Mouse (Mus musculus): Measurements from ENCODE around the gene Spata31d1b.
"Not testable (repeated sequence)": the region's sequence is repeated elsewhere in the genome, so short reads cannot be mapped to it uniquely, and the experiment has no call there.

The Spata31d1b gene

DNA sequence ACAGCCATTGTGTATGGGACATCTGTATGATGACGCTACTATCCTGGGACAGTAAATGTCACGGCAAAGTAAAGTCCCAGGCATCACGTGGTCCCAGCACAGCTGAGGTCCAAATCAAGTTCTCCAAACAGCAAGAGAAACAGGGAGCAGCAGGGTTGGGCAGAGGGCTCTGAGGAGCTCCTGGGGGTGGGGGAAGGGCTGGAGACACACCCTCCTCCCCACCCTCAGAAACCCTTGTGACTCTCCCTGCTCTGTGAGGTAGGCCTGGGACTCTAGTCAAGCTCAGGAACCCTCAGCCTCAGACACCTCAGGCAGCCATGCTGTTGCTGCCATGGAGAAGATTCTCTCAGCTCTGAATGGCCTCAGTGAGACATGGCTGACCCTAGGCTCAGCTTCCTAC is at the start of gene Spata31d1b:
Spata31d1b (plus strand) TSS at position 301 of the 400 bp plus-strand sequence.
- not testable (repeated sequence) for DNase-seq (ENCODE audit: low spot score)

GRCm38 (mm10) chr13:59663939-59664712 is 48.0 kb upstream of the Spata31d1b start:
- DNase-seq (ENCODE audit: low spot score) = no peak

DNA sequence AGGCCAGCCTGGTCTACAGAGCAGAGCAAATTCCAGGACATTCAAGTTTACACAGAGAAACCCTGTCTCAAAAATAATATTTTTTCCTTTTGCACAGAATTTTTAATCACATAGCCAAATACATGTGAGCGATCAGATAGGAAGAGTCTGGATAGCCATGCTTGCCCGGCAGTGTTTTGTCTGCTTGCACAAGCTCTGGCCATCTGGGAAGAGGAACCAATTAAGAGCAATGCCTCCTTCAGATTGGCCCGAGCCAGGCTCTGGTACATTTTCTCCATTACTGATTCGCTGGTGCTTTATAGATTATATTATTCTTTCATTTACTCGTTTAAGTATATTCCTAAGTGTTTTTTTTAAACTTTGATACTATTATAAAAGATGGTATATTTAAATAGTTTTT is 44.3 kb upstream of the Spata31d1b start:
- DNase-seq (ENCODE audit: low spot score) = no peak

DNA sequence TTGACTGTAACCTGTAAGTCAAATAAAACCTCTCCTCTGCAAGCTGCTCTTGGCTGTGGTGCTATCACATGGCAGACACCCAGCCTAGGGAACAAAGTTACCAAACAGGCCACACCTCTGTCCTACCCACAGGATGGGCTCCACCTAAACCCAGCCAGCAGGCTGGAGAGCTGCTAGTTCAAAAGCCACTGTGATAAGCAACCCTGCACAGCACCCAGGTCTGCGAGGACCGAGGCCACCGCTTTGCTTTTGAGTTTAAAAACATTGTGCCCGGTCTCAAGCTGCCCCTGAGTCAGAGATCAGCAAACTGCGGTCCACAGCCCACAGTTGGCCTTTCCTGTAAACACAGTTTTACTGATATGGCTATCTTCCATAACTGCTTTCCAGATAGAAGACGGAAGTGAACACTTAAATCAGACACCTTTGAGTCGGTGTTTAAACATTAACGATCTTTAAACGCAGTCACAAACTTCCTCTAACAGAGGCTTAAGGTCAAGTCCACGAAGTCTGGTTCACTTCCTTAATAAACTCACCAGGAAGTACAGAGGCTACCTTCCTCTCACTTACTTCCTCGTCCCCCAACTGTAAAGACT is 43.5 kb upstream of the Spata31d1b start:
- peak; percentile 33 for DNase-seq (ENCODE audit: low spot score)

DNA sequence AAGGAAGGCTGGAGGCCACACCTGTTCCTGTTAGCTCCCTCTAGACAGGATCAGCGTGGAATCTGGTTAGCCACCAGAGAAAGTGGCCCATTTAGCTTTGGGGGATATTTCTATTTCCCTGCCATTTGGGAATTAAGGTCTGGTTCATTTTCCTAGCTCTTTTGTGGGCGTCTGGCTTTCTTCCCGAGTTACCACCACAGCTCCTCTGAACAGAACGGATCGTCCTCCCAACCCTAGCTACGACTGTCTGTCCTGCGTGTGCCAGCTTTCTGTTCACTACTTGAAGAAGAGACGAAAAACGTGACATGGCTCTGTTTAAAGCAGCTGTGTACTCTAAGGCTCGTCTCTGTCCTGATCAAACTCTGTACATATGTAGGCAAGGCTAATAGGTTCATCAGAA is 42.1 kb upstream of the Spata31d1b start:
- DNase-seq (ENCODE audit: low spot score) = no peak

DNA sequence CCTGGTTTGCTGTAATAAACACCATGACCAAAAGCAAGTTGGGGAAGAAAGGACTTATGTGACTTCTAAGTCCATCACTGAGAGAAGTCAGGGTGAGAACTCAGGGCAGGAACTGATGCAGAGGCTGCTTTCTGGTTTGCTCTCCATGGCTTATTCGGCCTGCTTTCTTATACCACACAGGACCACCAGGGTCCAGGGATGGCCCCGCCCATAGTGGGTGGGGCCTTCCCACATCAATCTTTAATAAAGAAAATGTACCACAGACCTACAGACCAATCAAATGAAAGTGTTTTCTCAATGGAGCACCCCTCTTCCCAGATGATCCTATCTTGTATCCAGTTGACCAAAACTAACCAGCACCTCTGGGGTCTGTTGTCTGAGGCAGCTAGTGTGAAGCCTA is 40.6 kb upstream of the Spata31d1b start:
- DNase-seq (ENCODE audit: low spot score) = no peak

DNA sequence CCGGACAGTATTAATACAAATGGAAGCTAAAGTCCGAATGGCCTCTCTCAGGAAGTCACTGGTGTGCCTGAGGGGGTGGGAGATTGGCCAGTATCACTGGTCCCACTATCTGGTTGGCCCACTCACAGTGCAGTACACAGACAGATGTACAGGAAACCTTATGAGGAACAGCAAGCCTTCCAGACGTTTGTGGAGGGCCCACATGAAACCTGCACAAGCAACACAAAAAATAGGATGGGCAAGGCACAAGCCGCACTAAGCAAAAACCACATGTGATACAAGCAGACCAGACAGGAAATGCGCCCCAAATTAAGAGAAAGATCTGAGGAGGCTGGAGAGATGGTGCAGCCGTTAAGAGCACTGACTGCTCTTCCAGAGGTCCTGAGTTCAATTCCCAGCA is 39.8 kb upstream of the Spata31d1b start:
- no peak for DNase-seq (ENCODE audit: low spot score)

DNA sequence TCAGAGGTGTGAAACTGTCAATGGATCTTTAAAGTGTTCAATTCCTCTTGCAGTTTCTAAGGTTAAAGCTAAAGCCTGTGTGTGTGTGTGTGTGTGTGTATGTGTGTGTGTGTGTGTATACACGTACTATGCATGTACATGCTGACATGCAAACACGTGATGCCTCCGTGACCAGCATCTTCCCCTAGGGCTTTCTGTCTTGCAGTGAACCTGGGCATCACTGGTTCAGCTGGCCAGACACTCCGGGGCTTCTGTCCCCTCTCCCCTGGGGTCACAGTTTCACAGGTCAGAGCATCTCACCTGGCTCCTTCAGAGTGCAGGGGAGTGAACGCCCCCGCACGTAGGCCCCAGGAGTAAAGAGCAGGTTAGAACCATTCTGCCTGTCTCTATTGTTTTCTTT is 38.5 kb upstream of the Spata31d1b start:
- DNase-seq (ENCODE audit: low spot score) = no peak

GRCm38 (mm10) chr13:59674215-59674614 is 37.9 kb upstream of the Spata31d1b start:
- DNase-seq (ENCODE audit: low spot score) = no peak

DNA sequence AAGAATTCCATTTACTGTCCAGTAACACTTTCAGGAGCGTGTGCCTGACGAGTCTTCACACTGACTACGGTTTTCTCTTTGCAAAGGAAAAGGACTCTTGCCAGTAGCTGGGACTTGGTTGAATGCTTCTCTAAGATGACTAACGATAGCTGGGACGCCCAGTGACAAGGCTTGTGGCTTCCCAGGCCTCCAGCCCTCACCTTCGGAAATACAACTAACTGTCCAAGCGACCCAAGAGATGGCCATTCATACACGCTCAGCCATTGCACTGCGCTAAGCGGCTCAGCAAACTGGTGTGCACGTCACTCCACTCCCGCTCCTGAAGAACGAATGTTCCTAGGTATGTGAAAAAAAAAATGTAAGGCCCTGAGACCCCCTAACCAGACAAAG is 37.3 kb upstream of the Spata31d1b start:
- DNase-seq (ENCODE audit: low spot score) = no peak

DNA sequence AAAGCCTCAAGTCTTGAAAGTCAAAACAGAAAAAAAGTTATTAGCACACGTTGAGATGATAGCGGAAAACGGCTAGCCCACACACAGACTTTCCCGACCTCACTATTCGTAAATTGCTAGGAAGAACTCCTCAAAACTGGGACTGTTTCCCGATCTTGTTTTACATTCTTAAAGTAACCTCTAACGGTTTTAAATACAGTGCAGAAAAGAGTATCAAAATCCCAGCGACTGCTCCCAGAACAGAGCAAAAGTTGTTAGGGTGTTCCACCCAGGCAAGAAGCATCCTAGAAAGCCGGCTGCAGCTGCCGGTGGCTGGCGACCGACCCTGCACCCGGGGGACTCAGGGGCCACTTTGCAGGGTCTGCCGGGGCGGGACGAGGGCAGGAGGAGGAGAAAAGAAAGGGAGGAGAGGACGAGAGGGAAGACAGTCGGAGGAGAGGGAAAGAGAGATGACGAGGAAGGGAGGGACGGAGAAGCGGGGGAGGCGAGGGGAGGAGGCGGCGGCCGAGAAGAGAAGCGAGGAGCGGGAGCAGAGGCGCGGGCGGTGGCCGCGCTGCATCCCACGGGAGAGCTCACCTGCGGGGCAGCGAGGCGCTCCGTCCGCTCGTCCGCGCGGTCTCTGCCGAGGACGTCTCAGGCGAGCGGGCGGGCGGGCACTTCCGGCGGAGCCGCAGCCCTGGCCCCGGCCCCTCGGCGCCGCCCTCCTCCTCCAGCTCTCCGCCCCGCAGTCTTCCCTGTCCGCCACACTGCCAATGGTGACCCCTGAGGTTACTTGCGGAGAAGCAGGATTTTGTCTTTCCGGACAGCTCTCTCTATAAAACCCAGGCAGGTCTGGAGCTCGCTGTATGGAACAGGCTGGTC is 36.7 kb upstream of the Spata31d1b start, which contains the start of gene Golm1:
Golm1 (minus strand) TSS at position 661 of the 861 bp plus-strand sequence.
- peak; percentile 49 for DNase-seq (ENCODE audit: low spot score)

- DNase-seq (ENCODE audit: low spot score) = no peak
Observed at GRCm38 (mm10) chr13:59676316-59677229, 35.5 kb upstream of the Spata31d1b start.

GRCm38 (mm10) chr13:59679306-59679705 is 32.8 kb upstream of the Spata31d1b start:
- no peak for DNase-seq (ENCODE audit: low spot score)

DNA sequence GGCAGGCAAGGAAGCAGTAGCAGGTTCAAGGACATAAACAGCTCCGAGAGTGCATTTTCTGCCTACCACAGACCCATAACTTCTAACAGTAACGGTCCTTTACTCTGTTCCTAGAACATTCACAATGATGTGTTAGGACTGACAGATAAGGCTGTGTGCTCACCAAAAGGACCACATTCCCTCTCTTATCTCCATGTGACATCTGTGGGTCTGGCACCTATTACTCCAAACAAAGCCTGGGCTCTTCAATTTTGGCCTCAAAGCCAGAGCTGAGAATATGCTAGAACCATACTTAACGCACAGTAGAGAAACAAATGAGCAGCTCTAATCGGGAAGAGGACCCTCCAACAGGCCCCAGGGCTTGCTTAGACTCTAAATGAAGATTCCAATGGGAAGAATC is 32.2 kb upstream of the Spata31d1b start:
- DNase-seq (ENCODE audit: low spot score) = no peak

- DNase-seq (ENCODE audit: low spot score) = no peak
Observed at GRCm38 (mm10) chr13:59682629-59683028, 29.5 kb upstream of the Spata31d1b start.

- no peak for DNase-seq (ENCODE audit: low spot score)
Observed at GRCm38 (mm10) chr13:59685236-59685635, 26.8 kb upstream of the Spata31d1b start.

- DNase-seq (ENCODE audit: low spot score) = no peak
Observed at GRCm38 (mm10) chr13:59688338-59688770, 23.7 kb upstream of the Spata31d1b start.

GRCm38 (mm10) chr13:59689313-59689712 is 22.8 kb upstream of the Spata31d1b start:
- no peak for DNase-seq (ENCODE audit: low spot score)

GRCm38 (mm10) chr13:59689843-59690242 is 22.2 kb upstream of the Spata31d1b start:
- DNase-seq (ENCODE audit: low spot score) = no peak

DNA sequence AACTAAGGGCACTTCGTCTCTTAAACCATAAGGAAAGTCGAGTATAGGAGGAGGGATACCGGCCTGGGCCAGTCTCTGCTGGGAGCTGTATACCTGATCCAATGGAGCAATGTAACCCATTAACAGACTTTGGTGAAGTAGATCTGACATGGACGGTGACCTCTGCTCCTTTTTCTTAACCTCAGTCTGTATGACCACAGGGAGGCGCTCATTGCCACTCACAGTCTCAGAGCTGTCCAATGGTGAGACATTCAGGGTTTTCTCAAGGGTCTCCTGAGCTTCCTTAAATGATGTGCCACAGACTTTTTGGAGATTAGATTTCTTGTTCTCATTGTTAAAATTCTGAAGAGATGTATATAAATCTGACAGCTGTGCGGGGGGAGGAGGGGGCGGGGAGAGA is 21.5 kb upstream of the Spata31d1b start:
- DNase-seq (ENCODE audit: low spot score) = no peak

- DNase-seq (ENCODE audit: low spot score) = no peak
Observed at GRCm38 (mm10) chr13:59691478-59691877, 20.6 kb upstream of the Spata31d1b start.

DNA sequence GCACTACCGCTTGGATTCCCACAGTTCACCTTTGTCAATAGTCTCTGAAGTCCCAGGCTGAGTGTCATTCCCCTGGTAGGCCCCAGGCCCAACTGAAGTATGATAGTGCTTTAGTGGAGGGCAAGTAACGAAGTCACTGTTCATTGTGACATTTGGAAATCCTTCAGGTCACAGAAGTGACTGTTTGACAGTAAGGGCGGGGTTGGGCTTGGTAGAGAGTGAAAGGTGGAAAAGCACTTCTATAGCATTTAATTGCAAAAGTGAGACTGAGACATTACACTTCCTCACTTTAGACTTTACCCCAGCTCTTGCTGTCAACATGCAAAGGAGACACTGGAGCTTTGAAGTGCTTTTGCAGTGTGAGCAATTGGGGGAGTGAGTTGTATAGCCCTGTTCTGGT is 18.1 kb upstream of the Spata31d1b start, which contains the start of gene 4921517D22Rik:
4921517D22Rik (minus strand) TSS at position 101 of the 400 bp plus-strand sequence.
- DNase-seq (ENCODE audit: low spot score) = no peak
